Mouse (Mus musculus) bone marrow macrophage, adult 2 months (primary cell): Measurements from ENCODE around the gene Dctn5. TPM values are rescaled to one million over a fixed set of nuclear protein-coding genes. Genes with fewer than 3 reads are reported as not detected.

ENCODE experiments used
- H3K27ac ChIP-seq: 2 replicates; pipeline ENCODE4 v1.5.1; 2012; ENCODE audit warnings: low read depth, low read length; ENCODE audit not compliant: insufficient read depth
- H3K4me1 ChIP-seq: 2 replicates; pipeline ENCODE4 v1.6.1; 2012; ENCODE audit warnings: low read length; ENCODE audit not compliant: control insufficient read depth, insufficient read depth
- H3K4me3 ChIP-seq: 2 replicates; pipeline ENCODE4 v1.5.1; 2012; ENCODE audit warnings: mild to moderate bottlenecking, low read length, moderate library complexity; ENCODE audit not compliant: insufficient read depth
- CTCF ChIP-seq: IDR thresholded peaks from 2 replicates; pipeline ENCODE4 v1.5.1; 2012; ENCODE audit warnings: low read depth, mild to moderate bottlenecking, low read length, moderate library complexity
- POLR2A ChIP-seq: IDR thresholded peaks from 2 replicates; pipeline ENCODE4 v1.6.1; 2012; ENCODE audit warnings: mild to moderate bottlenecking, low read depth, low read length, borderline replicate concordance
- polyA plus RNA-seq: library from polyadenylated mRNA; stranded (reverse); fragments of >200 nt; gene quantifications from 2 replicates; pipeline ENCODE4 v1.2.4, GENCODE M21; 2012; ENCODE audit not compliant: missing spikeins, insufficient read depth, insufficient read length

Gene Dctn5
- polyA plus RNA-seq, 1 experiment, result 129 TPM

- Histone ChIP-seq H3K4me1 (no peaks in the 10 kb centered on the region), H3K27ac (no peak overlapping the region), H3K4me3 (no peak overlapping the region)
- TF ChIP-seq POLR2A (no peak), CTCF (no peak)
Observed at GRCm38 (mm10) chr7:122125636-122126035, 7.2 kb upstream of the Dctn5 start.

GRCm38 (mm10) chr7:122126946-122127345 is 5.9 kb upstream of the Dctn5 start:
- H3K27ac ChIP-seq, result no peak overlapping the region

GRCm38 (mm10) chr7:122131834-122132233 is 1.0 kb upstream of the Dctn5 start:
- H3K4me3 ChIP-seq, result no peak overlapping the region

More at GRCm38 (mm10) chr7:122126946-122127345, 5.9 kb upstream of the Dctn5 start:
- TF ChIP-seq CTCF, result no peak
- TF ChIP-seq POLR2A, result no peak
- Histone ChIP-seq H3K4me3 (no peak overlapping the region), H3K4me1 (peaks cover 4% of the 10 kb centered on the region)

GRCm38 (mm10) chr7:122133338-122133625 is 441 bp downstream of the Dctn5 start:
- peaks cover 13% of the 10 kb centered on the region for H3K4me1 ChIP-seq
- H3K4me3 ChIP-seq, result peak overlapping the region; percentile 78
- H3K27ac ChIP-seq, result peak overlapping the region; percentile 82
- TF ChIP-seq CTCF, result no peak
- TF ChIP-seq POLR2A, result no peak

More at GRCm38 (mm10) chr7:122131834-122132233, 1.0 kb upstream of the Dctn5 start:
- TF ChIP-seq CTCF, result no peak
- no peak for TF ChIP-seq POLR2A
- Histone ChIP-seq H3K27ac (no peak overlapping the region), H3K4me1 (peaks cover 6% of the 10 kb centered on the region)

GRCm38 (mm10) chr7:122135070-122135469 is 2.2 kb downstream of the Dctn5 start:
- H3K27ac ChIP-seq, result no peak overlapping the region
- TF ChIP-seq POLR2A (no peak), CTCF (no peak)
- H3K4me3 ChIP-seq, result no peak overlapping the region
- H3K4me1 ChIP-seq, result peaks cover 27% of the 10 kb centered on the region

- Histone ChIP-seq H3K4me3 (no peak overlapping the region), H3K4me1 (peaks cover 23% of the 10 kb centered on the region), H3K27ac (peak overlapping the region; percentile 67)
- TF ChIP-seq POLR2A, result no peak
- TF ChIP-seq CTCF, result no peak
Observed at GRCm38 (mm10) chr7:122137071-122137470, 4.2 kb downstream of the Dctn5 start.

- no peak overlapping the region for H3K4me3 ChIP-seq
- H3K27ac ChIP-seq, result peak overlapping the region; percentile 87
- TF ChIP-seq CTCF, result no peak
- TF ChIP-seq POLR2A, result no peak
Observed at GRCm38 (mm10) chr7:122138190-122138589, 5.3 kb downstream of the Dctn5 start.

GRCm38 (mm10) chr7:122140991-122141390 is 8.2 kb downstream of the Dctn5 start:
- peaks cover 23% of the 10 kb centered on the region for H3K4me1 ChIP-seq
- H3K4me3 ChIP-seq, result no peak overlapping the region
- no peak overlapping the region for H3K27ac ChIP-seq
- TF ChIP-seq CTCF (no peak), POLR2A (no peak)

More at GRCm38 (mm10) chr7:122138190-122138589, 5.3 kb downstream of the Dctn5 start:
- H3K4me1 ChIP-seq, result peaks cover 23% of the 10 kb centered on the region

GRCm38 (mm10) chr7:122152473-122152872 is 19.6 kb downstream of the Dctn5 start:
- peaks cover 3% of the 10 kb centered on the region for H3K4me1 ChIP-seq
- H3K4me3 ChIP-seq, result no peak overlapping the region
- TF ChIP-seq POLR2A, result no peak
- TF ChIP-seq CTCF, result no peak
- no peak overlapping the region for H3K27ac ChIP-seq

- no peak for TF ChIP-seq CTCF
- no peak for TF ChIP-seq POLR2A
- Histone ChIP-seq H3K27ac (peak overlapping the region; percentile 39; the same call in 1 of the 2 replicates), H3K4me1 (peaks cover 9% of the 10 kb centered on the region), H3K4me3 (peak overlapping the region; percentile 87)
Observed at GRCm38 (mm10) chr7:122158488-122158887, 25.6 kb downstream of the Dctn5 start.
